Mouse (Mus musculus) neural tube, embryonic 12.5 days (tissue): ENCODE measurements around the gene Lzts3. TPM values are rescaled to one million over a fixed set of nuclear protein-coding genes. Genes with fewer than 3 reads are reported as not detected.
"Not testable (repeated sequence)": the region's sequence is repeated elsewhere in the genome, so short reads cannot be mapped to it uniquely, and the experiment has no call there.

Experiments
- ATAC-seq: fragments of 200-750 bp; cut with Nextera tagmentation; 2 replicates; pipeline ENCODE4 v1.8.0; 2017; ENCODE audit warnings: low read depth, mild to moderate bottlenecking, moderate TSS enrichment, moderate library complexity; ENCODE audit not compliant: low FRiP score
- H3K27ac ChIP-seq: fragments of 300-500 bp; sonication (generic); 2 replicates; pipeline ENCODE4 v1.5.1; 2016
- H3K27me3 ChIP-seq: fragments of 300-500 bp; sonication (generic); replicated peaks from 2 replicates; pipeline ENCODE4 v1.6.1; 2016; ENCODE audit warnings: mild to moderate bottlenecking
- H3K36me3 ChIP-seq: fragments of 300-500 bp; sonication (generic); 2 replicates; pipeline ENCODE4 v1.6.1; 2016; ENCODE audit warnings: mild to moderate bottlenecking
- H3K4me1 ChIP-seq: fragments of 300-500 bp; sonication (generic); 2 replicates; pipeline ENCODE4 v1.6.1; 2016
- H3K4me2 ChIP-seq: fragments of 300-500 bp; sonication (generic); replicated peaks from 2 replicates; pipeline ENCODE4 v1.6.1; 2016; ENCODE audit warnings: mild to moderate bottlenecking
- H3K4me3 ChIP-seq: fragments of 300-500 bp; sonication (generic); 2 replicates; pipeline ENCODE4 v1.5.1; 2016
- H3K9ac ChIP-seq: fragments of 300-500 bp; sonication (generic); 2 replicates; pipeline ENCODE4 v1.6.1; 2016; ENCODE audit warnings: mild to moderate bottlenecking
- H3K9me3 ChIP-seq: fragments of 300-500 bp; sonication (generic); 2 replicates; pipeline ENCODE4 v1.6.1; 2016; ENCODE audit warnings: mild to moderate bottlenecking
- WGBS: fragments of 180-500 bp; shearing (Covaris S2); methylation state at CpG from one replicate; pipeline ENCODE4 v1.1.7; 2016; 5-methylcytosine and 5-hydroxymethylcytosine counted together
- polyA plus RNA-seq: library from polyadenylated mRNA; unstranded; fragments of >200 nt; fragmentation: Nextera tagmentation; extraction: Ambion mirVana; gene quantifications from 2 replicates; pipeline ENCODE4 v1.2.1, GENCODE M21; 2016

The Lzts3 gene
- polyA plus RNA-seq, 1 experiment from 2014 or later: 8.2 TPM

DNA sequence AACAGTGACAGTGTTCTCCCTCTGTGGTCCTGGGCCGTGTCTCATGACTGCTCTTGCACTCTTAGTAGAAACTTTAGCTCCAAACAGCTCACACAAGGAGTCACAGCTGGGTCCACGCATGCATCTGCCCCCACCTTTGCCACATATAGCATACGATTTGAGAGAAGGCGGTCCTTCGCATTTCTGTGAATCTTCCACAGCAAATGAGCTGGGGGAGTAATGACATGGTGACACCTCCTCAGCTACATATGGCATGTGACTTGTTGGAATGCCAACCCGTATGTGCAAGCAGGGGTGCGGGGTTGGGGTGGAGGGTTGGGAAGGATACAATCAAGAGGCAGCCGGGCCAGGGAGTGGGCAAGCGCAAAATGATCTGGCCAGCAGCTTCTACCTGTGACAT is 13.9 kb upstream of the Lzts3 start:
- no peaks in the 10 kb centered on the region for H3K27me3 ChIP-seq
- ATAC-seq: no peak
- no peak overlapping the region for H3K4me3 ChIP-seq
- 95% methylated on average over 9 of the region's 9 CpGs for WGBS
- no peak overlapping the region for H3K27ac ChIP-seq
- no peaks in the 10 kb centered on the region for H3K9me3 ChIP-seq
- H3K4me1 ChIP-seq: no peaks in the 10 kb centered on the region
- H3K36me3 ChIP-seq: peaks cover 74% of the 10 kb centered on the region
- no peak overlapping the region for H3K9ac ChIP-seq
- H3K4me2 ChIP-seq: no peak overlapping the region

DNA sequence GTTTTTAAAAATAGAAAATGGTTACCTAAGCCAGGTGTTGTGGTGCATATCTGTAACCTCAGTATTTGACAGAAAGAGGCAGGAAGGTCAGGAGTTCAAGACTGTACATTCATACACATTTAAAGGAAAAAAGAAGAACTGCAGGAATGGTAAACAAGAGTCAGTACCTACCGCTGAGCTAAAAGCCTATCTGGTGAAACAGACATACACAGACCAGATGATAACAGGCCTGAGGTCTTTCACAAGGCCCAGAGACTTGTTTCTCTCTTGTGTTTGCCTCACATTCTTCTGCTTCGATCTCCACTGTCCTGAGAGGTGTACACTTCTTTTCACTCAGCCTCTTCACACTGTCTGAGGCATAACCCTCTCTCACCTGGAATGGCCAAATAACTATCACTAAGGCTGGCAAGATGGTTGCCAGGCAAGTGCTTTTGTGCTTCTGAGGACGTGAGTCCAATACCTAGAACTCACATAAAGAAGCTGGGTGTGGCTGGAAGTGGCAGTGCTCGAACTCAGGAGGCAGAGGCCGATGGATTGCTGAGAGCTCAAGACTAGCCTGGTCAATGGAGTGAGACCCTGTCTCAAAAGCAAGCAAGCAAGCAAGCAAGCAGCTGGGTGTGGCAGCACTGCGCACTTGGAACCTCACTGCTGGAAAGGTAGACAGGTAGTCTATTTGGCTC is 13.2 kb upstream of the Lzts3 start:
- H3K4me1 ChIP-seq: no peaks in the 10 kb centered on the region
- H3K4me3 ChIP-seq: no peak overlapping the region
- H3K36me3 ChIP-seq: peaks cover 67% of the 10 kb centered on the region
- no peaks in the 10 kb centered on the region for H3K9me3 ChIP-seq
- ATAC-seq: no peak
- no peak overlapping the region for H3K27ac ChIP-seq
- 91% methylated on average over 6 of the region's 6 CpGs for WGBS
- H3K9ac ChIP-seq: no peak overlapping the region
- H3K27me3 ChIP-seq: no peaks in the 10 kb centered on the region
- H3K4me2 ChIP-seq: no peak overlapping the region

DNA sequence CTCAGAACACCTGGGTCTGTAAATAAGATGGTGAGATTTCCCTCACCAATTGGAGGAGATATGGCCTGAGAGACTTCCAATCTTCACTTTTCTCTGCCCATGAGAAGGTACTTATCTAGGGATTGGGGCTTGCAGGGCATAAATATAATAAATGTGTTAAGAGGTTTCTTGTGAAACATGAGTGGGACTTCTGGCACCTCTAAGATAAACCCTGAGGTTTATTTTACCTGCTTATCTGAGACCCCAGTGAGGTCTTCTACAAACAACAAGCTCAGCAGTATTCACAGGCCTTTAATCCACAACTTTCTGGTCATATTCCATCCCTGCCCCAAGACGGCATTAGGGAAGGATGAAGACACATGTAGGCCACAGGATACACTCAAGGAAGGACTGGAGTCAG is 11.2 kb upstream of the Lzts3 start:
- Histone ChIP-seq H3K36me3 (peaks cover 64% of the 10 kb centered on the region), H3K9me3 (no peaks in the 10 kb centered on the region), H3K9ac (no peak overlapping the region), H3K4me2 (no peak overlapping the region), H3K4me1 (no peaks in the 10 kb centered on the region), H3K27ac (no peak overlapping the region), H3K4me3 (no peak overlapping the region), H3K27me3 (no peaks in the 10 kb centered on the region)
- 91% methylated on average over 1 of the region's 1 CpGs for WGBS
- no peak for ATAC-seq

GRCm38 (mm10) chr2:130653303-130653702 is 10.7 kb upstream of the Lzts3 start:
- H3K4me1 ChIP-seq: no peaks in the 10 kb centered on the region
- H3K4me2 ChIP-seq: no peak overlapping the region
- H3K27ac ChIP-seq: no peak overlapping the region
- no peak overlapping the region for H3K9ac ChIP-seq
- no peaks in the 10 kb centered on the region for H3K9me3 ChIP-seq
- H3K36me3 ChIP-seq: peaks cover 59% of the 10 kb centered on the region
- no peaks in the 10 kb centered on the region for H3K27me3 ChIP-seq
- WGBS: 89% methylated on average over 2 of the region's 2 CpGs
- ATAC-seq: no peak
- H3K4me3 ChIP-seq: no peak overlapping the region

DNA sequence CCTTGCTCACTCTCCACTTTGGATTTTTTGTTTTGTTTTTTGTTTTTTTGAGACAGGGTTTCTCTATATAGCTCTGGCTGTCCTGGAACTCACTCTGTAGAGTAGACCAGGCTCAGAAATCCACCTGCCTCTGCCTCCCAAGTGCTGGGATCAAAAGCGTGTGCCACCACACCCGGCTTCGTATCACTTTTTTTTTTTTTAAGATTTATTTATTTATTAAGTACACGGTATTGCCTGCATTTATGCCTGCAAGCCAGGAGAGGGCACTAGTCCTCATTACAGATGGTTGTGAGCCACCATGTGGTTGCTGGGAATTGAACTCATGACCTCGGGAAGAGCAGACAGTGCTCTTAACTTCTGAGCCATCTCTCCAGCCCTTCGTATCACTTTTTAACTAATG is 6.4 kb upstream of the Lzts3 start:
- not testable (repeated sequence) for H3K9ac ChIP-seq, H3K9me3 ChIP-seq, ATAC-seq, H3K4me3 ChIP-seq, H3K4me2 ChIP-seq, H3K4me1 ChIP-seq, H3K27ac ChIP-seq, H3K27me3 ChIP-seq
- 80% methylated on average over 6 of the region's 6 CpGs for WGBS
- H3K36me3 ChIP-seq: peaks cover 28% of the 10 kb centered on the region

DNA sequence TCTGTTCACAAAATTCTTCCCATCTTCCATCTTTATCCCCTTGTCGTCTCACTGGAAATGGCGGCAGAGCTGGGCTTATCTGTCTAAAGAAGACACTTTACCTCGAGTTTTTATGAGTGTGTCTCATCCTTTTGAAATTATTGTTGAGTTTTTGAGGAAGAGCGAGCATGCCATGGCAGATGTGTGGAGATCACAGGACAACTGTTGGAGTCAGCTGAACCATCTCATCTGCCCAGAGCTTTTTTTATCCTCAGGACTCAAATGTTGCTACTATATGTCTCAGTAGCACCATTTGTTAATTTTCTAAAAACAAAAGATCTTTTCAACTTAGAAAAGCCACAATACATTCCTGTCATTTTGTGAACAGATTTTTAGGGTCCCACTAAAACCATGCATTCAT is 2.6 kb upstream of the Lzts3 start:
- Histone ChIP-seq H3K9ac (no peak overlapping the region), H3K4me2 (no peak overlapping the region), H3K4me1 (peaks cover 5% of the 10 kb centered on the region), H3K4me3 (no peak overlapping the region), H3K27ac (no peak overlapping the region), H3K27me3 (peaks cover 12% of the 10 kb centered on the region), H3K36me3 (peaks cover 15% of the 10 kb centered on the region; the same call in 1 of the 2 replicates), H3K9me3 (no peaks in the 10 kb centered on the region)
- no peak for ATAC-seq
- WGBS: 87% methylated on average over 4 of the region's 4 CpGs

DNA sequence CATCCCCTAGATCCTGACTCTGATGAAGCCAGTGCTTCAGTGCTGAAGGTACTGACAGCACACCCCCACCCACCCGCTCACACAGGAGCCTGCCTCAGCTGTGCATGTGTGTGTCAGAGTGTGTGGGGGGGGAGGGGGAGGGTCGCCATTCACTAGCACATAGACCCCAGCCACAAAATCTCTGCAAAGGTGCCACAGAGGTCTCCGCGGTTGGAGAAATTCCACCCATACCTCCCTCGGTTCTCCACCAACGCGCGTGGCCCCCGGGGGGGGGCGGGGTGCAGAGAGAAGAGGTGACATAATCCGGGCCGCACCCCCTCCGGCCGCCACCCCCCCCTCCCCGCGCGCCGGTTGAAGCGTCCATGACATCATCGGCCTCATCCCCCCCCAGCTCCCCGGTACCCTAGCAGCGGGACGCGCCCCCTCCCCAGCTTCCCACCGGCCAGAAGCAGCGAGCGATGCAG is 374 bp downstream of the Lzts3 start:
- peaks cover 5% of the 10 kb centered on the region for H3K4me1 ChIP-seq
- peaks cover 36% of the 10 kb centered on the region for H3K27me3 ChIP-seq
- H3K27ac ChIP-seq: 0 out of 2 replicates have a peak overlapping the region, but pooled peaks have one; percentile 37
- WGBS: under 1% methylated on average over 25 of the region's 27 CpGs
- 0 out of 2 replicates have a peak, but pooled peaks cover 6% of the 10 kb centered on the region for H3K36me3 ChIP-seq
- peak overlapping the region; percentile 95 for H3K4me2 ChIP-seq
- peak; percentile 81 for ATAC-seq
- peak overlapping the region; percentile 68 for H3K4me3 ChIP-seq
- peak overlapping the region; percentile 77 for H3K9ac ChIP-seq
- no peaks in the 10 kb centered on the region for H3K9me3 ChIP-seq

- Histone ChIP-seq H3K4me1 (peaks cover 5% of the 10 kb centered on the region), H3K9me3 (no peaks in the 10 kb centered on the region), H3K9ac (0 out of 2 replicates have a peak overlapping the region, but pooled peaks have one; percentile 77), H3K27ac (no peak overlapping the region), H3K27me3 (peaks cover 43% of the 10 kb centered on the region), H3K4me2 (peak overlapping the region; percentile 95), H3K36me3 (no peaks in the 10 kb centered on the region), H3K4me3 (0 out of 2 replicates have a peak overlapping the region, but pooled peaks have one; percentile 68)
- WGBS: 70% methylated on average over 6 of the region's 6 CpGs
- ATAC-seq: no peak; the same call in 1 of the 2 replicates
Observed at GRCm38 (mm10) chr2:130641351-130642025, 1.1 kb downstream of the Lzts3 start.

GRCm38 (mm10) chr2:130639276-130639675 is 3.3 kb downstream of the Lzts3 start:
- H3K4me2 ChIP-seq: no peak overlapping the region
- H3K27me3 ChIP-seq: peaks cover 65% of the 10 kb centered on the region
- H3K4me3 ChIP-seq: no peak overlapping the region
- no peak overlapping the region for H3K9ac ChIP-seq
- no peak overlapping the region for H3K27ac ChIP-seq
- ATAC-seq: no peak
- no peaks in the 10 kb centered on the region for H3K9me3 ChIP-seq
- no peaks in the 10 kb centered on the region for H3K36me3 ChIP-seq
- peaks cover 23% of the 10 kb centered on the region for H3K4me1 ChIP-seq
- 73% methylated on average over 6 of the region's 6 CpGs for WGBS

DNA sequence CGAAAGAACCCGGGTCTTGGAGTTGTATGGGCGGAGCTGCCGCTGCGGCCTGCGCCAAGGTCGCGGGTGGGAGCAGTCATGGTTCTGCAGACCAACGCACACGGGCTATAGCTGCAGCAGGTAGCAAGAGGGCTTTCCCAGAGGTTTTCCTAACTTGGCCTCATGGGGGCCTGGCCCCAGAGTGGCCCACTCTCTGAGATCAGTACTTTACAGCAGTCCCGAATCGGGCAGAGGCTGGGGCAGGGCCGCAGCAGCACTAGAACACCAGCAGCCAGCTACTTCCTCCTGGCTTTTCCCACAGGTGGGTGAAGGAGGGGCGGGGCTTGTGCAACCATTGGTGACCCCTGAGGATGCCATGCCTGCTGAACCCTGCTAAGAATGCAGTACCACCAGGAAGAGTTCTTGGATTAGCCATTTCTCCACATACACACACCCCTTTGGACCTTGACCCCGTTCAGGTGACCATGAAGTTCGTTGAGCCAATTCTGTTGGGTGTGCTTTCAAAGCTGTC is 4.4 kb downstream of the Lzts3 start:
- 29% methylated on average over 16 of the region's 16 CpGs for WGBS
- H3K27me3 ChIP-seq: peaks cover 73% of the 10 kb centered on the region

DNA sequence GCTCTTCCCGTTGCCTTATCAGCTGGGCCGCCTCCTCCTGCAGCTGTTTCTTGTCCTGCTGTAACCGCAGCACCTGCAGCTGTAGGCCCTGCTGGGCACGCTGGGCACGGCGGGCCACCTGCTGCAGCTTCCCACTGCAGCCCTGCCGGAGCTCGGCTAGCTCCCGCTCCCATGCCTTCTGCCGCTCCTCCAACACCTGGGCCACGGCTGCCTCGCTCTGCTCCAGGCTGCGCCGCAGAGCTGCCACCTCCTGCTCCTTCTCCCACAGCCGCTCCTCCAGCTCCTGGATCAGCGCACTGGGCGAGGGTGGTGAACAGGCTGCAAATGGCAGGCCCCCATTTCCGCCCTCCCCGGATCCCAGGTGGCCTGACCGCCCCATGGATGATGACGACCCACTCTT is 6.8 kb downstream of the Lzts3 start:
- Histone ChIP-seq H3K4me3 (no peak overlapping the region), H3K27me3 (peaks cover 68% of the 10 kb centered on the region), H3K4me1 (peaks cover 20% of the 10 kb centered on the region), H3K27ac (no peak overlapping the region), H3K9ac (no peak overlapping the region), H3K36me3 (no peaks in the 10 kb centered on the region), H3K9me3 (no peaks in the 10 kb centered on the region), H3K4me2 (peak overlapping the region; percentile 60)
- ATAC-seq: 0 out of 2 replicates have a peak, but pooled peaks have one; percentile 10
- 8% methylated on average over 21 of the region's 21 CpGs for WGBS

More for the DNA sequence above, 4.4 kb downstream of the Lzts3 start:
- no peak overlapping the region for H3K27ac ChIP-seq
- H3K4me3 ChIP-seq: no peak overlapping the region
- H3K9ac ChIP-seq: no peak overlapping the region
- H3K9me3 ChIP-seq: no peaks in the 10 kb centered on the region
- no peaks in the 10 kb centered on the region for H3K36me3 ChIP-seq
- ATAC-seq: no peak
- no peak overlapping the region for H3K4me2 ChIP-seq
- H3K4me1 ChIP-seq: peaks cover 25% of the 10 kb centered on the region

DNA sequence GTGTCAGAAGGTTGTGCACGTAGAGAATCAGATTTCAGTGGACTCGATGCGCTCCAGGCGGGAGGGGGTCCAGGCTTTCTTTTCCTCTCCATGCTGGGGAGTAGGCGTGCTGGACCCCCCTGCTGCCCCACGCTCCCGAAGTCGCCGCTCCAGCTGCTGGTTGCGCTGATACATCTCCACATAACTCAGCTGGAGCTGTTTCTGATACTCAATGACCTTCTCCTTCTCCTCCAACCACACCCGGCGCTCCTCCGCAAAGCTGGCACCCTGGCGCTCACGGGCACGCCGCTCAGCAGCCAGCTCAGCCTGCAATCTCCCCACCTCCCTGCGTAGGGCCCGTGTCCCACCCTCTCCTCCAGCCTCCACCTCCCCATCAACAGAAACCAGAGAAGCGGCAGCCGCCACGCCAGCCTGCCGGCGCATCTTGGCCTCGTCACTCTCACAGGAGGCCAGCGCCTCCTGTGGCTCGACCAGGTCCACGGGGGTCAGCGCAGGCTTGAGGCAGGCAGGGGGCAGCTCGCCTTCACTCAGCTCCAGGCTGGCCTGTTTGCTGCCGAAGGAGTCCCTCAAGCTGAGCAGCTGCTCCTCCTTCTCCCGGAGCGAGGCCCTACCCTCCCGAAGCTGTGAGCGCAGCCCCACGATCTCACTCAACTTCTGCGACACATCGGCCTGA is 7.7 kb downstream of the Lzts3 start:
- WGBS: 2% methylated on average over 38 of the region's 38 CpGs
- no peak for ATAC-seq
- Histone ChIP-seq H3K27me3 (peaks cover 61% of the 10 kb centered on the region), H3K36me3 (no peaks in the 10 kb centered on the region), H3K4me1 (peaks cover 20% of the 10 kb centered on the region), H3K4me3 (peak overlapping the region; percentile 25), H3K9me3 (no peaks in the 10 kb centered on the region), H3K9ac (peak overlapping the region; percentile 48), H3K27ac (no peak overlapping the region), H3K4me2 (peak overlapping the region; percentile 60)
